Mouse (Mus musculus) liver, adult 2 months (tissue): ENCODE measurements at regions not wholly inside any gene's neighbourhood (a gene's known extent, or its start where the extent isn't known, plus 50 kb on each side); places are given as distances from the start of the nearest gene placed in this dataset.

Experiments used
- CTCF ChIP-seq: fragments of 200-500 bp; IDR thresholded peaks from 2 replicates; pipeline ENCODE4 v1.5.1; 2011; ENCODE audit warnings: low read depth, low read length, control low read depth
- POLR2A ChIP-seq: fragments of 200-500 bp; IDR thresholded peaks from 2 replicates; pipeline ENCODE4 v1.6.1; 2011; ENCODE audit warnings: low read length, control low read depth; ENCODE audit not compliant: insufficient read depth; ENCODE audit errors: extremely low read depth

GRCm38 (mm10) chr3:147631151-147631550 is 779.0 kb downstream of the Ttll7 start:
- no peak for TF ChIP-seq CTCF
- TF ChIP-seq POLR2A, result no peak
